Mouse (Mus musculus): ENCODE measurements around the gene Cap1.
A peak's percentile ranks its signal among the peaks of the same experiment; 100 is the strongest.
"Not testable (repeated sequence)": the region's sequence is repeated elsewhere in the genome, so short reads cannot be mapped to it uniquely, and the experiment has no call there.

Gene Cap1

DNA sequence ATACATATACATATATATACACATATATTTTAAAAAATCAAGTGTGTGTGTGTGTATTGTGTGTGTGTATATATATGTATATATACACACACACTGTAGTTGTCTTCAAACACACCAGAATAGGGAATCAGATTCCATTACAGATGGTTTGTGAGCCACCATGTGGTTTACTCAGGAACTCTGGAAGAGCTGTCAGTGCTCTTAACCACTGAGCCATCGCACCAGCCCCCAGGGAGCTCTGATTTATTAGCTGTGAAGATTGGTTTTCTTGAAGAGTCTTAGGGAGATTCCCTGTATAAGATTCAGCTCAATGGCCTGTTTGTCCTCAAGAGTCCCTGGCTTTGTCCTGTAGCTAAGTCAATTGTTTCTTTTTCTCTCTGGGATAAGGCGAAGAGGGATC, 47.9 kb downstream of the Cap1 start:
- DNase-seq (ENCODE audit: low spot score in 2 of 2) = no peak

DNA sequence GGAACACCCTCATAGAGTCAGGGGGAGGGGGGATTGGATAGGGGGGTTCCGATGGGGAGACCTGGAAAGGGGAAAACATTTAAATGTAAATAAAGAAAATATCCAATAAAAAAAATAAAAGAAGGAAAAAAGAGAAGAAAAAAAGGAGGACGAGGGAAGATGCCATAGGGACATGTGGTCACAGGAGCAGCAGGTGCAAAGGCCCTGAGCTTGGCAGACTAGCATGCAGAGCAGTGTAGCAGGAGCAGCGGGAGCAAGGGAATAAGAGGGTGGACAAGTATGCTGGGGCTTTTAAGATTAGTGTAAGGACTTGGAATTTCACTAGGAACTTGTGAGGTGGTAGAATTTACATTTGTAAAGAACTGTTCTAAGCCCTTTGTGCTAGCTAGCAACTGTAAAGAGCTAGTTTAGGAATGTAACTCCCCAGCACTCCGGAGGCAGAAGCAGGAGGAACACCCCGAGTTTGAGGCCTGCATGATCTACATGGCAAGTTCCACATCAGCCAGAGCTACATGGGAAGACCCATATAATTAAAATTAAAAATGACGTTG, 48.6 kb downstream of the Cap1 start:
- DNase-seq (ENCODE audit: low spot score in 2 of 2) = no peak

GRCm38 (mm10) chr4:122836403-122836775, 49.5 kb downstream of the Cap1 start:
- no peak for DNase-seq (ENCODE audit: low spot score in 2 of 2)

- DNase-seq (ENCODE audit: low spot score in 2 of 2) = peak; percentile 95 to 96
These were observed 50.1 kb downstream of the Cap1 start, which contains the start of gene Ppt1 for GRCm38 (mm10) chr4:122835530-122836402. TSS of gene Ppt1 (plus strand) at chr4:122836242.

GRCm38 (mm10) chr4:122831888-122832287, 54.0 kb downstream of the Cap1 start:
- DNase-seq (ENCODE audit: low spot score in 2 of 2) = no peak

- DNase-seq (ENCODE audit: low spot score in 2 of 2) = no peak
These were observed 56.5 kb downstream of the Cap1 start for GRCm38 (mm10) chr4:122829339-122829738.

- no peak for DNase-seq (ENCODE audit: low spot score in 2 of 2)
These were observed 58.2 kb downstream of the Cap1 start for GRCm38 (mm10) chr4:122827651-122828050.

DNA sequence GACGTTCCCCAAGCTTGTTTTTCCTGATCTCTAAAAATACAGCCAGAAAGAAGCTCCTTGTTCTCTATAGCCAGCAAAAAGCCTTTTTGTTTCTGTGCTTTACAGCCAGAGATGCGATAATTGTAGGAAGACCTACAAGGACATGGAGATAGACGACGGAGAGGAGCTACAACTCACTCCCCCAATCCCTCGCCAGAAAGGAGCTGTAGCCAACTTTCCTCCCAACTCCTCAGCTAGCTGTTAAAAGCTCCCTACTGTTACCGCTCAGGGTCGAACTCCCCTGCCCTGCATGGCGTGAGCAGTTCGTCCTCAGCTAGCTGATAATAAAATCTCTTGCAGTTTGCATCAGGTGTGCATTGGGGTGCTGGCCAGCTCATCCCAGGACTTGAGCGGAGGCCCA, 64.9 kb downstream of the Cap1 start:
- not testable (repeated sequence) for DNase-seq (ENCODE audit: low spot score in 2 of 2)

DNA sequence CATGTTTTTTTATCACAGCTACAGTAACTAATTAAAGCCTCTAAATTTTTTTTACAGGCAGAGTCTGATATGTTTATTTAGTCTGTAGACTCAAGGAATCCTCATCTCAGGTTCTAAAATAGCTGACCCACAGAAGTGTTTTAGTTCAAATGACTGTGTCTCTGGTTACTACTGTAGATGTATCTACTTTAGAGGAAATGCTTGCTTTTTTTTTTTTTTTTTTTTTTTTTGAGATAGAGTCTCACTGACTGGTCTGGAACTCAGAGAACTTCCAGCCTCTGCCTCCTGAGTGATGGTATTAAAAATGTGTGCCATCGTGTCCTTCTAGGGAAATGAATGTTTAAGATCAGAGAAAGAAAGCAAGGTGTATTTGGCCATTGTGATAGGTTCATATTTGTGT, 69.7 kb downstream of the Cap1 start:
- no peak for DNase-seq (ENCODE audit: low spot score in 2 of 2)

DNA sequence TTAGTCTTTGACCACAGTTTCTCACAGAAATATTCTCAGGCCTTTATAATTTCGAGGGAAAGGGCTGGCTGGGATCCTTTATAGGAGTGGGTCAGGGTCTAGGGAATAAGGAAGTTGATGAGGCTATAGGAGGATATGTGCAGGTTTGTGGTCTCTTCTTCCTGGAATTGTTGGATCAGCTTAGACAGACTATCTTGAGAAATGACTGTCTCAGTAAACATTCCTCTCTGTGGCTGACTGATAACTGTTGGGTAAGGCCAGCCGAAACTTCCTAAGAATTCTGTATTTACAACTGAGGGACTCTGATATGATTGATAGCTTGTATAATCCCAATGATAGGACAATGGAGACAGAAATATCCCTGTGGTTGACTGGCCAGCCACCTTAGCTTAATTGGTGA, 74.0 kb downstream of the Cap1 start:
- no peak for DNase-seq (ENCODE audit: low spot score in 2 of 2)

DNA sequence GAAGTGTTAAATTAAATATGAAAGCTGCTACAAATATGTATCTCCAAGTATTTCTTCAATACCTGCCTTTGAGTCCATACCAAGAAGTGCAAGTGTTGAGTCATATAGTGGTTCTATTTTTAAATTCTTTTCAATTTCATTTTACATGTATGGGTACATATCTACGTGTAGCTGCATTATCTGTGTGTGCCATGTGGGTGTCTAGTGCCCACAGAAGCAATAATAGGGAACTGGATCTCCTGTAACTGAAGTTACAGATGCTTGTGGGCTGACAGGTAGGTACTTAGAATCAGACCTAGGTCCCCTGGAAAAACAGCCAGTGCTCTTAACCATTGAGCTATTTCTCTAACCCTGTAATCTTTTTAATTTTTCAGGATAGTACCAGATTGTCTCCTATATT, 74.7 kb downstream of the Cap1 start:
- DNase-seq (ENCODE audit: low spot score in 2 of 2) = no peak
